In genomic region chr5:144255632-144256540, GRCm38 (mm10) we compare ENCODE assay signal across 8 mouse cellular contexts. TPM values are rescaled to one million over a fixed set of nuclear protein-coding genes. Genes with fewer than 3 reads are reported as not detected.
DNase-seq lines count a peak whose midpoint lies in the region; ATAC-seq and TF ChIP-seq lines count a peak whose summit lies in the region.

No protein-coding gene starts in this region.

- no peaks in the 10 kb centered on the region for H3K36me3 ChIP-seq in intestine, embryonic 15.5 days
- H3K36me3 ChIP-seq in liver, adult 2 months (ENCODE audit: control insufficient read depth, insufficient read depth, low read length), result no peaks in the 10 kb centered on the region
- H3K36me3 ChIP-seq in midbrain, embryonic 16.5 days (ENCODE audit: control insufficient read depth, insufficient read depth, low read length), result no peaks in the 10 kb centered on the region

- no peaks in the 10 kb centered on the region for H3K9me3 ChIP-seq in intestine, embryonic 15.5 days
- H3K9me3 ChIP-seq in midbrain, embryonic 16.5 days (replicated peaks; ENCODE audit: control insufficient read depth, low read length, poor library complexity, severe bottlenecking), result no peaks in the 10 kb centered on the region

- no peak for TF ChIP-seq POLR2A in cortical plate, adult 2 months (IDR thresholded peaks at IDR 0.05; ENCODE audit: extremely low read depth, insufficient read depth, low read length)
- 0 out of 2 replicates have a peak, but pooled peaks have one; percentile 11 for TF ChIP-seq POLR2A in liver, adult 2 months (IDR thresholded peaks at IDR 0.05; ENCODE audit: extremely low read depth, insufficient read depth, low read length)

- H3K79me2 ChIP-seq in liver, adult 2 months (ENCODE audit: control insufficient read depth, insufficient read depth, low read length), result peaks cover 30% of the 10 kb centered on the region

- H3K4me1 ChIP-seq in cortical plate, adult 2 months (ENCODE audit: control insufficient read depth, insufficient read depth, low read length), result peaks cover 16% of the 10 kb centered on the region
- peaks cover 37% of the 10 kb centered on the region for H3K4me1 ChIP-seq in intestine, embryonic 15.5 days (replicated peaks)
- H3K4me1 ChIP-seq in liver, adult 2 months (ENCODE audit: control insufficient read depth, insufficient read depth, low read length), result peaks cover 34% of the 10 kb centered on the region
- H3K4me1 ChIP-seq in midbrain, embryonic 16.5 days (ENCODE audit: control insufficient read depth, insufficient read depth, low read length), result peaks cover 39% of the 10 kb centered on the region

- H3K27me3 ChIP-seq in intestine, embryonic 15.5 days (replicated peaks), result no peaks in the 10 kb centered on the region
- H3K27me3 ChIP-seq in liver, adult 2 months (ENCODE audit: control insufficient read depth, insufficient read depth, low read length), result no peaks in the 10 kb centered on the region
- no peaks in the 10 kb centered on the region for H3K27me3 ChIP-seq in midbrain, embryonic 16.5 days (ENCODE audit: control insufficient read depth, insufficient read depth, low read depth, low read length)

- H3K4me2 ChIP-seq in intestine, embryonic 15.5 days (replicated peaks), result peak overlapping the region; percentile 73
- peak overlapping the region; percentile 82 for H3K4me2 ChIP-seq in midbrain, embryonic 16.5 days (ENCODE audit: low read length)

- peak overlapping the region; percentile 97 for H3K4me3 ChIP-seq in cortical plate, adult 2 months (ENCODE audit: insufficient read depth, low read length)
- peak overlapping the region; percentile 98 for H3K4me3 ChIP-seq in intestine, embryonic 15.5 days (replicated peaks)
- H3K4me3 ChIP-seq in liver, adult 2 months (ENCODE audit: insufficient read depth, low read depth, low read length), result peak overlapping the region; percentile 80
- H3K4me3 ChIP-seq in midbrain, embryonic 16.5 days (ENCODE audit: low read depth, low read length), result peak overlapping the region; percentile 79

- peak; percentile 62 for DNase-seq in layer of hippocampus, adult 11-12 months (ENCODE audit: low spot score)
- DNase-seq in layer of hippocampus, adult 9-10 months (ENCODE audit: low spot score), result no peak
- peak; percentile 76 for DNase-seq in liver, adult 2 months (ENCODE audit: extremely low read depth, low read depth, low spot score)
- peak; percentile 53 to 58 for DNase-seq in spleen, postnatal 10 days (ENCODE audit: low spot score in 2 of 2)

- H3K9ac ChIP-seq in intestine, embryonic 15.5 days, result peak overlapping the region; percentile 93
- peak overlapping the region; percentile 94 for H3K9ac ChIP-seq in liver, adult 2 months (ENCODE audit: low read depth, low read length)
- H3K9ac ChIP-seq in midbrain, embryonic 16.5 days (ENCODE audit: low read depth, low read length), result peak overlapping the region; percentile 95

- under 1% methylated on average over 40 of the region's 40 CpGs for WGBS in intestine, embryonic 15.5 days
- WGBS in liver, adult 2 months, result under 1% methylated on average over 40 of the region's 40 CpGs
- WGBS in midbrain, embryonic 16.5 days, result under 1% methylated on average over 39 of the region's 40 CpGs

- TF ChIP-seq CTCF in cortical plate, adult 2 months (IDR thresholded peaks at IDR 0.05; ENCODE audit: extremely low read depth, insufficient read depth, low read length), result no peak
- TF ChIP-seq CTCF in liver, adult 2 months (IDR thresholded peaks at IDR 0.05; ENCODE audit: low read depth, low read length), result no peak

- H3K27ac ChIP-seq in cortical plate, adult 2 months (ENCODE audit: insufficient read depth, low read length), result no peak overlapping the region
- H3K27ac ChIP-seq in intestine, embryonic 15.5 days, result peak overlapping the region; percentile 93
- H3K27ac ChIP-seq in liver, adult 2 months (replicated peaks; ENCODE audit: insufficient read depth, low read depth, low read length), result peak overlapping the region; percentile 68
- peak overlapping the region; percentile 85 for H3K27ac ChIP-seq in midbrain, embryonic 16.5 days (ENCODE audit: low read length)

- ATAC-seq in granulocyte monocyte progenitor cell, adult 5-6 weeks (replicated peaks; ENCODE audit: poor library complexity, severe bottlenecking), result peak; percentile 47
- ATAC-seq in intestine, embryonic 15.5 days, result peak; percentile 60
- peak; percentile 54 for ATAC-seq in midbrain, embryonic 16.5 days

RNA-seq across cellular contexts. Expression of gene Bri3, which starts 11.6 kb away (rescaled TPM):
- polyA plus RNA-seq in cortical plate, adult 2 months (2012; rRNA removed), result 103 and 104 TPM in 2 replicates
- total RNA-seq in granulocyte monocyte progenitor cell, adult 5-6 weeks (2014; fragmentation: Nextera tagmentation), result 29.1 and 56.1 TPM in 2 replicates
- total RNA-seq in granulocyte monocyte progenitor cell, adult 5-6 weeks (2017), result 12.2 and 20.2 TPM in 2 replicates
- 130 and 133 TPM in 2 replicates for polyA plus RNA-seq in intestine, embryonic 15.5 days (2015; fragmentation: Nextera tagmentation; extraction: Ambion mirVana)
- total RNA-seq in liver, adult 2 months (2014; rRNA removed), result 24.9 and 29.5 TPM in 2 replicates
- polyA plus RNA-seq in liver, adult 2 months (2012; rRNA removed), result 74.6 and 85.7 TPM in 2 replicates
- polyA plus RNA-seq in midbrain, embryonic 16.5 days (2015; fragmentation: Nextera tagmentation; extraction: Ambion mirVana), result 97.3 and 98.5 TPM in 2 replicates

RNA-seq across cellular contexts. Expression of gene Tecpr1, which starts 32.5 kb away (rescaled TPM):
- polyA plus RNA-seq in cortical plate, adult 2 months (2012; rRNA removed), result 78.4 and 87.2 TPM in 2 replicates
- total RNA-seq in granulocyte monocyte progenitor cell, adult 5-6 weeks (2014; fragmentation: Nextera tagmentation), result 1.4 and 6.1 TPM in 2 replicates
- 1.1 and 3.3 TPM in 2 replicates for total RNA-seq in granulocyte monocyte progenitor cell, adult 5-6 weeks (2017)
- 17.3 and 19.9 TPM in 2 replicates for polyA plus RNA-seq in intestine, embryonic 15.5 days (2015; fragmentation: Nextera tagmentation; extraction: Ambion mirVana)
- total RNA-seq in liver, adult 2 months (2014; rRNA removed), result 5.9 and 6.6 TPM in 2 replicates
- 9.3 and 13.0 TPM in 2 replicates for polyA plus RNA-seq in liver, adult 2 months (2012; rRNA removed)
- polyA plus RNA-seq in midbrain, embryonic 16.5 days (2015; fragmentation: Nextera tagmentation; extraction: Ambion mirVana), result 46.1 and 48.2 TPM in 2 replicates
